Mouse (Mus musculus) layer of hippocampus, postnatal 14 days (tissue): Measurements from ENCODE around the gene Tsc22d3. TPM values are rescaled to one million over a fixed set of nuclear protein-coding genes. Genes with fewer than 3 reads are reported as not detected.
"Not testable (repeated sequence)": the region's sequence is repeated elsewhere in the genome, so short reads cannot be mapped to it uniquely, and the experiment has no call there.

Experiments
- DNase-seq, 2 experiments: peaks; one replicate each; pipeline ENCODE4 v3.0.0; 2021 to 2022; ENCODE audit warnings: low spot score in 2 of 2, mixed read lengths in 1 of 2
- total RNA-seq, 2 experiments: library from RNA; stranded (reverse); gene quantifications; 2 replicates each; pipeline ENCODE4 v1.2.3; 2021

Tsc22d3 gene
- total RNA-seq, 2 experiments from 2014 or later = 126 to 133 TPM

- no peak for DNase-seq
These were observed 32.6 kb downstream of the Tsc22d3 start for GRCm38 (mm10) chrX:140567711-140568407.

- no peak for DNase-seq
These were observed 34.7 kb downstream of the Tsc22d3 start for GRCm38 (mm10) chrX:140565759-140566158.

GRCm38 (mm10) chrX:140565212-140565611, 35.2 kb downstream of the Tsc22d3 start:
- DNase-seq = no peak

GRCm38 (mm10) chrX:140564777-140565176, 35.7 kb downstream of the Tsc22d3 start:
- DNase-seq = no peak

GRCm38 (mm10) chrX:140558176-140558844, 42.1 kb downstream of the Tsc22d3 start:
- DNase-seq = no peak

GRCm38 (mm10) chrX:140555965-140556364, 44.5 kb downstream of the Tsc22d3 start:
- DNase-seq = no peak

- DNase-seq = no peak
These were observed 45.0 kb downstream of the Tsc22d3 start for GRCm38 (mm10) chrX:140555423-140555822.

GRCm38 (mm10) chrX:140547660-140548419, 52.6 kb downstream of the Tsc22d3 start:
- no peak for DNase-seq

- DNase-seq = peak in 1 of 2 experiments; percentile 52
These were observed 55.7 kb downstream of the Tsc22d3 start for GRCm38 (mm10) chrX:140544737-140545136.

GRCm38 (mm10) chrX:140542938-140543673, 57.4 kb downstream of the Tsc22d3 start:
- peak; percentile 73 to 78 for DNase-seq

- peak in 1 of 2 experiments; percentile 22 for DNase-seq
These were observed 58.0 kb downstream of the Tsc22d3 start for GRCm38 (mm10) chrX:140542474-140542845.

- DNase-seq = no peak
These were observed 58.6 kb downstream of the Tsc22d3 start for GRCm38 (mm10) chrX:140541711-140542473.

- DNase-seq = no peak
These were observed 59.9 kb downstream of the Tsc22d3 start for GRCm38 (mm10) chrX:140540500-140541114.

- DNase-seq = not testable (repeated sequence)
These were observed 60.6 kb downstream of the Tsc22d3 start for GRCm38 (mm10) chrX:140539831-140540230.

GRCm38 (mm10) chrX:140539111-140539680, 61.3 kb downstream of the Tsc22d3 start:
- DNase-seq = no peak

GRCm38 (mm10) chrX:140538649-140539048, 61.8 kb downstream of the Tsc22d3 start:
- no peak for DNase-seq

GRCm38 (mm10) chrX:140537662-140538061, 62.8 kb downstream of the Tsc22d3 start:
- no peak for DNase-seq

- DNase-seq = no peak
These were observed 65.0 kb downstream of the Tsc22d3 start for GRCm38 (mm10) chrX:140535487-140535886.

- DNase-seq = no peak
These were observed 66.2 kb downstream of the Tsc22d3 start for GRCm38 (mm10) chrX:140534306-140534705.

GRCm38 (mm10) chrX:140532325-140532724, 68.1 kb downstream of the Tsc22d3 start:
- no peak for DNase-seq
